Mouse (Mus musculus) forebrain, embryonic 13.5 days (tissue): Measurements from ENCODE around the gene Etl4. TPM values are rescaled to one million over a fixed set of nuclear protein-coding genes. Genes with fewer than 3 reads are reported as not detected.
A peak's percentile ranks its signal among the peaks of the same experiment; 100 is the strongest.

Source experiments
- ATAC-seq: fragments of 200-750 bp; cut with Nextera tagmentation; 2 replicates; pipeline ENCODE4 v1.8.0; 2017
- H3K27ac ChIP-seq: fragments of 300-500 bp; sonication (generic); 2 replicates; pipeline ENCODE4 v1.5.1; 2015; ENCODE audit warnings: inconsistent platforms, mild to moderate bottlenecking, moderate library complexity
- H3K27me3 ChIP-seq: fragments of 300-500 bp; sonication (generic); 2 replicates; pipeline ENCODE4 v1.6.1; 2015; ENCODE audit warnings: mild to moderate bottlenecking, inconsistent platforms
- H3K36me3 ChIP-seq: fragments of 300-500 bp; sonication (generic); 2 replicates; pipeline ENCODE4 v1.6.1; 2015; ENCODE audit warnings: mild to moderate bottlenecking, inconsistent platforms; ENCODE audit not compliant: poor library complexity, severe bottlenecking
- H3K4me1 ChIP-seq: fragments of 300-500 bp; sonication (generic); 2 replicates; pipeline ENCODE4 v1.6.1; 2015; ENCODE audit warnings: inconsistent platforms
- H3K4me2 ChIP-seq: fragments of 300-500 bp; sonication (generic); 2 replicates; pipeline ENCODE4 v1.6.1; 2015; ENCODE audit warnings: inconsistent platforms, mild to moderate bottlenecking, moderate library complexity
- H3K4me3 ChIP-seq: fragments of 300-500 bp; sonication (generic); 2 replicates; pipeline ENCODE4 v1.5.1; 2015; ENCODE audit warnings: mild to moderate bottlenecking, inconsistent platforms
- H3K9ac ChIP-seq: fragments of 300-500 bp; sonication (generic); 2 replicates; pipeline ENCODE4 v1.6.1; 2015; ENCODE audit warnings: mild to moderate bottlenecking, inconsistent platforms
- H3K9me3 ChIP-seq: fragments of 300-500 bp; sonication (generic); replicated peaks from 2 replicates; pipeline ENCODE4 v1.6.1; 2016; ENCODE audit warnings: inconsistent platforms
- WGBS: fragments of 180-500 bp; shearing (Covaris S2); methylation state at CpG from one replicate; pipeline ENCODE4 v1.1.7; 2015; 5-methylcytosine and 5-hydroxymethylcytosine counted together
- polyA plus RNA-seq: library from polyadenylated mRNA; unstranded; fragments of >200 nt; fragmentation: Nextera tagmentation; extraction: Ambion mirVana; gene quantifications from 2 replicates; pipeline ENCODE4 v1.2.1, GENCODE M21; 2015

The Etl4 gene
- polyA plus RNA-seq, 1 experiment from 2014 or later = 24.6 TPM

- no peak overlapping the region for H3K4me3 ChIP-seq
- H3K36me3 ChIP-seq = no peaks in the 10 kb centered on the region
- no peak overlapping the region for H3K27ac ChIP-seq
- H3K9ac ChIP-seq = no peak overlapping the region
- H3K9me3 ChIP-seq = no peaks in the 10 kb centered on the region
- no peaks in the 10 kb centered on the region for H3K27me3 ChIP-seq
- ATAC-seq = no peak; the same call in 1 of the 2 replicates
- H3K4me2 ChIP-seq = peak overlapping the region; percentile 24
- H3K4me1 ChIP-seq = peaks cover 14% of the 10 kb centered on the region
- WGBS = 26% methylated on average over 15 of the region's 15 CpGs
These were observed 812.8 kb downstream of the Etl4 start for GRCm38 (mm10) chr2:20722165-20722991.

GRCm38 (mm10) chr2:20723990-20724745 lies 814.6 kb downstream of the Etl4 start:
- no peak overlapping the region for H3K27ac ChIP-seq
- 25% methylated on average over 2 of the region's 2 CpGs for WGBS

GRCm38 (mm10) chr2:20726974-20727373 lies 817.4 kb downstream of the Etl4 start:
- peaks cover 11% of the 10 kb centered on the region for H3K4me1 ChIP-seq
- H3K27me3 ChIP-seq = no peaks in the 10 kb centered on the region
- H3K4me2 ChIP-seq = no peak overlapping the region
- no peaks in the 10 kb centered on the region for H3K9me3 ChIP-seq
- no peak for ATAC-seq
- no peak overlapping the region for H3K9ac ChIP-seq
- H3K27ac ChIP-seq = no peak overlapping the region
- WGBS = 73% methylated on average over 2 of the region's 2 CpGs
- no peaks in the 10 kb centered on the region for H3K36me3 ChIP-seq
- no peak overlapping the region for H3K4me3 ChIP-seq

More at GRCm38 (mm10) chr2:20723990-20724745, 814.6 kb downstream of the Etl4 start:
- no peak overlapping the region for H3K4me3 ChIP-seq
- H3K36me3 ChIP-seq = no peaks in the 10 kb centered on the region
- ATAC-seq = no peak
- H3K4me1 ChIP-seq = peaks cover 14% of the 10 kb centered on the region
- no peak overlapping the region for H3K4me2 ChIP-seq
- H3K27me3 ChIP-seq = no peaks in the 10 kb centered on the region
- no peak overlapping the region for H3K9ac ChIP-seq
- no peaks in the 10 kb centered on the region for H3K9me3 ChIP-seq

GRCm38 (mm10) chr2:20727752-20728438 lies 818.3 kb downstream of the Etl4 start:
- 88% methylated on average over 6 of the region's 6 CpGs for WGBS
- Histone ChIP-seq H3K4me1 (peaks cover 2% of the 10 kb centered on the region), H3K4me2 (no peak overlapping the region), H3K36me3 (no peaks in the 10 kb centered on the region), H3K27ac (no peak overlapping the region), H3K4me3 (no peak overlapping the region), H3K9me3 (no peaks in the 10 kb centered on the region), H3K9ac (no peak overlapping the region), H3K27me3 (no peaks in the 10 kb centered on the region)
- ATAC-seq = no peak

- peaks cover 8% of the 10 kb centered on the region for H3K4me1 ChIP-seq
- no peaks in the 10 kb centered on the region for H3K27me3 ChIP-seq
- no peak overlapping the region for H3K4me2 ChIP-seq
- 33% methylated on average over 3 of the region's 3 CpGs for WGBS
- H3K4me3 ChIP-seq = no peak overlapping the region
- ATAC-seq = no peak
- H3K27ac ChIP-seq = no peak overlapping the region
- no peak overlapping the region for H3K9ac ChIP-seq
- H3K36me3 ChIP-seq = no peaks in the 10 kb centered on the region
- no peaks in the 10 kb centered on the region for H3K9me3 ChIP-seq
These were observed 825.9 kb downstream of the Etl4 start for GRCm38 (mm10) chr2:20735444-20735843.

- H3K9ac ChIP-seq = no peak overlapping the region
- peaks cover 8% of the 10 kb centered on the region for H3K4me1 ChIP-seq
- WGBS = 85% methylated on average over 7 of the region's 7 CpGs
- no peak for ATAC-seq
- no peak overlapping the region for H3K4me2 ChIP-seq
- no peaks in the 10 kb centered on the region for H3K36me3 ChIP-seq
- no peak overlapping the region for H3K27ac ChIP-seq
- H3K9me3 ChIP-seq = no peaks in the 10 kb centered on the region
- no peak overlapping the region for H3K4me3 ChIP-seq
- H3K27me3 ChIP-seq = no peaks in the 10 kb centered on the region
These were observed 826.9 kb downstream of the Etl4 start for GRCm38 (mm10) chr2:20736324-20737015.

- WGBS = 84% methylated on average over 19 of the region's 19 CpGs
- H3K27me3 ChIP-seq = no peaks in the 10 kb centered on the region
- H3K4me2 ChIP-seq = no peak overlapping the region
- no peaks in the 10 kb centered on the region for H3K9me3 ChIP-seq
- no peak for ATAC-seq
- no peak overlapping the region for H3K27ac ChIP-seq
- H3K4me3 ChIP-seq = no peak overlapping the region
- H3K36me3 ChIP-seq = no peaks in the 10 kb centered on the region
- peaks cover 8% of the 10 kb centered on the region for H3K4me1 ChIP-seq
- H3K9ac ChIP-seq = no peak overlapping the region
These were observed 827.7 kb downstream of the Etl4 start for GRCm38 (mm10) chr2:20737112-20737808.

- Histone ChIP-seq H3K36me3 (no peaks in the 10 kb centered on the region), H3K9ac (no peak overlapping the region), H3K9me3 (no peaks in the 10 kb centered on the region), H3K27ac (no peak overlapping the region), H3K4me3 (no peak overlapping the region), H3K27me3 (no peaks in the 10 kb centered on the region), H3K4me2 (no peak overlapping the region), H3K4me1 (peaks cover 8% of the 10 kb centered on the region)
- WGBS = 70% methylated on average over 4 of the region's 4 CpGs
- ATAC-seq = no peak
These were observed 828.3 kb downstream of the Etl4 start for GRCm38 (mm10) chr2:20737837-20738236.

- no peak overlapping the region for H3K4me2 ChIP-seq
- no peaks in the 10 kb centered on the region for H3K9me3 ChIP-seq
- H3K9ac ChIP-seq = no peak overlapping the region
- H3K27me3 ChIP-seq = no peaks in the 10 kb centered on the region
- H3K4me1 ChIP-seq = no peaks in the 10 kb centered on the region
- H3K4me3 ChIP-seq = no peak overlapping the region
- no peak for ATAC-seq
- no peak overlapping the region for H3K27ac ChIP-seq
- no peaks in the 10 kb centered on the region for H3K36me3 ChIP-seq
- 61% methylated on average over 1 of the region's 1 CpGs for WGBS
These were observed 838.1 kb downstream of the Etl4 start for GRCm38 (mm10) chr2:20747723-20748122.

- no peak overlapping the region for H3K9ac ChIP-seq
- no peak overlapping the region for H3K4me3 ChIP-seq
- ATAC-seq = no peak
- H3K27ac ChIP-seq = no peak overlapping the region
- no peaks in the 10 kb centered on the region for H3K4me1 ChIP-seq
- H3K36me3 ChIP-seq = no peaks in the 10 kb centered on the region
- no peaks in the 10 kb centered on the region for H3K27me3 ChIP-seq
- no peaks in the 10 kb centered on the region for H3K9me3 ChIP-seq
- WGBS = 45% methylated on average over 1 of the region's 1 CpGs
- H3K4me2 ChIP-seq = no peak overlapping the region
These were observed 838.9 kb downstream of the Etl4 start for GRCm38 (mm10) chr2:20748481-20748880.

GRCm38 (mm10) chr2:20749687-20750086 lies 840.1 kb downstream of the Etl4 start:
- no peaks in the 10 kb centered on the region for H3K4me1 ChIP-seq
- no peaks in the 10 kb centered on the region for H3K36me3 ChIP-seq
- WGBS = 91% methylated on average over 3 of the region's 3 CpGs

More at GRCm38 (mm10) chr2:20749687-20750086, 840.1 kb downstream of the Etl4 start:
- Histone ChIP-seq H3K9me3 (no peaks in the 10 kb centered on the region), H3K4me3 (no peak overlapping the region), H3K27me3 (no peaks in the 10 kb centered on the region), H3K4me2 (no peak overlapping the region), H3K27ac (no peak overlapping the region), H3K9ac (no peak overlapping the region)
- no peak for ATAC-seq
